Mouse (Mus musculus): Measurements from ENCODE around the gene Slc43a3. TPM values are rescaled to one million over a fixed set of nuclear protein-coding genes. Genes with fewer than 3 reads are reported as not detected.

Slc43a3 gene
- total RNA-seq, 1 experiment: 13.8 TPM

GRCm38 (mm10) chr2:84919601-84920108 is 16.7 kb upstream of the Slc43a3 start:
- no peaks in the 10 kb centered on the region for H3K36me3 ChIP-seq (ENCODE audit: control insufficient read depth, insufficient read depth, low read length, poor library complexity, severe bottlenecking)
- no peak for DNase-seq (ENCODE audit: low read depth, low spot score)
- no peaks in the 10 kb centered on the region for H3K4me1 ChIP-seq (ENCODE audit: control insufficient read depth in 2 of 2, insufficient read depth in 2 of 2, low read length in 2 of 2, poor library complexity in 1 of 2)
- no peak overlapping the region for H3K27ac ChIP-seq (ENCODE audit: insufficient read depth, low read depth, low read length, poor library complexity, severe bottlenecking)
- no peak overlapping the region for H3K9ac ChIP-seq (ENCODE audit: insufficient read depth, low read depth, low read length, poor library complexity, severe bottlenecking)
- H3K4me3 ChIP-seq (ENCODE audit: insufficient read depth in 1 of 2, low read depth in 1 of 2, low read length in 2 of 2, poor library complexity in 1 of 2, severe bottlenecking in 1 of 2): no peak overlapping the region
- H3K9me3 ChIP-seq (ENCODE audit: control insufficient read depth, insufficient read depth, low read depth, low read length): no peaks in the 10 kb centered on the region
- no peak for TF ChIP-seq MAFK (IDR thresholded peaks at IDR 0.05; ENCODE audit: insufficient read depth, low read depth, low read length)
- TF ChIP-seq CHD2 (IDR thresholded peaks at IDR 0.05; ENCODE audit: low read depth, low read length): no peak
- TF ChIP-seq ZC3H11A (IDR thresholded peaks at IDR 0.05; ENCODE audit: borderline replicate concordance, low read depth, low read length): no peak
- no peak for TF ChIP-seq ZNF384 (IDR thresholded peaks at IDR 0.05; ENCODE audit: low read depth, low read length)
- TF ChIP-seq HCFC1 (IDR thresholded peaks at IDR 0.05; ENCODE audit: borderline replicate concordance, insufficient read depth, low read length): no peak
- in situ Hi-C loops (cut with MboI; ENCODE audit: low sequenced_read_pairs in 2 of 2, unreplicated experiment in 2 of 2): no loop called here

DNA sequence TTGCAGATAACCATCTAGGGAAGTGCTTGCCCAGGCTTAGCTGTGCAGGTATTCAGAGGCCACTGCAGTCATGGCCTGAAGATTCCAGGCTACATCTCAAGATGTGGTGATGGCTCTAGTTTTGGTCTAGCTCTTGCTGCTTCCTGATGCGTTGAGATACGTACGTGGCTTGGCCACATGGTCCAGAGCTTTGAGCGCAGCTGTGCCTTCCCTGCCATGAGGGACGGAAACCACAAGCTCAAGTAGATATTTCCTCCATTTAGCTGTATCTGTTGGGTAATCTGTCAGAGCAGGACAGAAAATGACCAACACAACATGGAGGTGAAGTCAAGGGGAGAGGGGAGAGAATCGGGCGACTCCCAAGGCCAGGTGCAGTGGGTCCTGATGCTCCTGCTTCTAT is 6.2 kb upstream of the Slc43a3 start:
- no peak overlapping the region for H3K9ac ChIP-seq (ENCODE audit: insufficient read depth, low read depth, low read length, poor library complexity, severe bottlenecking)
- TF ChIP-seq ZNF384 (IDR thresholded peaks at IDR 0.05; ENCODE audit: low read depth, low read length) (no peak), CHD2 (IDR thresholded peaks at IDR 0.05; ENCODE audit: low read depth, low read length) (no peak), HCFC1 (IDR thresholded peaks at IDR 0.05; ENCODE audit: borderline replicate concordance, insufficient read depth, low read length) (no peak), MAFK (IDR thresholded peaks at IDR 0.05; ENCODE audit: insufficient read depth, low read depth, low read length) (no peak), ZC3H11A (IDR thresholded peaks at IDR 0.05; ENCODE audit: borderline replicate concordance, low read depth, low read length) (no peak)
- H3K4me3 ChIP-seq (ENCODE audit: insufficient read depth in 1 of 2, low read depth in 1 of 2, low read length in 2 of 2, poor library complexity in 1 of 2, severe bottlenecking in 1 of 2): no peak overlapping the region
- no peaks in the 10 kb centered on the region for H3K4me1 ChIP-seq (ENCODE audit: control insufficient read depth in 2 of 2, insufficient read depth in 2 of 2, low read length in 2 of 2, poor library complexity in 1 of 2)
- no peaks in the 10 kb centered on the region for H3K36me3 ChIP-seq (ENCODE audit: control insufficient read depth, insufficient read depth, low read length, poor library complexity, severe bottlenecking)
- in situ Hi-C loops (cut with MboI; ENCODE audit: low sequenced_read_pairs in 2 of 2, unreplicated experiment in 2 of 2): no loop called here
- H3K27ac ChIP-seq (ENCODE audit: insufficient read depth, low read depth, low read length, poor library complexity, severe bottlenecking): no peak overlapping the region; the same call in 1 of the 2 replicates
- H3K9me3 ChIP-seq (ENCODE audit: control insufficient read depth, insufficient read depth, low read depth, low read length): no peaks in the 10 kb centered on the region
- DNase-seq (ENCODE audit: low read depth, low spot score): no peak

- H3K4me1 ChIP-seq (ENCODE audit: control insufficient read depth in 2 of 2, insufficient read depth in 2 of 2, low read length in 2 of 2, poor library complexity in 1 of 2): no peaks in the 10 kb centered on the region
- TF ChIP-seq ZC3H11A (IDR thresholded peaks at IDR 0.05; ENCODE audit: borderline replicate concordance, low read depth, low read length) (no peak), MAFK (IDR thresholded peaks at IDR 0.05; ENCODE audit: insufficient read depth, low read depth, low read length) (no peak), ZNF384 (IDR thresholded peaks at IDR 0.05; ENCODE audit: low read depth, low read length) (no peak), CHD2 (IDR thresholded peaks at IDR 0.05; ENCODE audit: low read depth, low read length) (no peak), HCFC1 (IDR thresholded peaks at IDR 0.05; ENCODE audit: borderline replicate concordance, insufficient read depth, low read length) (no peak)
- no peak for DNase-seq (ENCODE audit: low read depth, low spot score)
- H3K27ac ChIP-seq (ENCODE audit: insufficient read depth, low read depth, low read length, poor library complexity, severe bottlenecking): no peak overlapping the region
- in situ Hi-C loops (cut with MboI; ENCODE audit: low sequenced_read_pairs in 2 of 2, unreplicated experiment in 2 of 2): no loop called here
- H3K4me3 ChIP-seq (ENCODE audit: insufficient read depth in 1 of 2, low read depth in 1 of 2, low read length in 2 of 2, poor library complexity in 1 of 2, severe bottlenecking in 1 of 2): no peak overlapping the region
- no peak overlapping the region for H3K9ac ChIP-seq (ENCODE audit: insufficient read depth, low read depth, low read length, poor library complexity, severe bottlenecking)
- H3K36me3 ChIP-seq (ENCODE audit: control insufficient read depth, insufficient read depth, low read length, poor library complexity, severe bottlenecking): no peaks in the 10 kb centered on the region
- H3K9me3 ChIP-seq (ENCODE audit: control insufficient read depth, insufficient read depth, low read depth, low read length): no peaks in the 10 kb centered on the region
Observed at GRCm38 (mm10) chr2:84933992-84934648, 2.3 kb upstream of the Slc43a3 start.

GRCm38 (mm10) chr2:84934649-84935007 is 1.8 kb upstream of the Slc43a3 start:
- Histone ChIP-seq H3K27ac (ENCODE audit: insufficient read depth, low read depth, low read length, poor library complexity, severe bottlenecking) (no peak overlapping the region), H3K4me1 (ENCODE audit: control insufficient read depth in 2 of 2, insufficient read depth in 2 of 2, low read length in 2 of 2, poor library complexity in 1 of 2) (no peaks in the 10 kb centered on the region), H3K36me3 (ENCODE audit: control insufficient read depth, insufficient read depth, low read length, poor library complexity, severe bottlenecking) (no peaks in the 10 kb centered on the region), H3K9me3 (ENCODE audit: control insufficient read depth, insufficient read depth, low read depth, low read length) (no peaks in the 10 kb centered on the region), H3K9ac (ENCODE audit: insufficient read depth, low read depth, low read length, poor library complexity, severe bottlenecking) (no peak overlapping the region), H3K4me3 (ENCODE audit: insufficient read depth in 1 of 2, low read depth in 1 of 2, low read length in 2 of 2, poor library complexity in 1 of 2, severe bottlenecking in 1 of 2) (no peak overlapping the region)
- DNase-seq (ENCODE audit: low read depth, low spot score): no peak
- TF ChIP-seq CHD2 (IDR thresholded peaks at IDR 0.05; ENCODE audit: low read depth, low read length) (no peak), ZC3H11A (IDR thresholded peaks at IDR 0.05; ENCODE audit: borderline replicate concordance, low read depth, low read length) (no peak), HCFC1 (IDR thresholded peaks at IDR 0.05; ENCODE audit: borderline replicate concordance, insufficient read depth, low read length) (no peak), MAFK (IDR thresholded peaks at IDR 0.05; ENCODE audit: insufficient read depth, low read depth, low read length) (no peak), ZNF384 (IDR thresholded peaks at IDR 0.05; ENCODE audit: low read depth, low read length) (no peak)
- in situ Hi-C loops (cut with MboI; ENCODE audit: low sequenced_read_pairs in 2 of 2, unreplicated experiment in 2 of 2): no loop called here

All from ES-E14 (cell line).